Mouse (Mus musculus) ES-E14 (cell line): ENCODE measurements around the gene Robo1.

Source experiments
- HCFC1 ChIP-seq: IDR thresholded peaks from 2 replicates; pipeline ENCODE4 v1.6.1; 2012; ENCODE audit warnings: low read length, inconsistent platforms, borderline replicate concordance; ENCODE audit not compliant: insufficient read depth
- ZC3H11A ChIP-seq: IDR thresholded peaks from 2 replicates; pipeline ENCODE4 v1.6.1; 2012; ENCODE audit warnings: low read depth, mild to moderate bottlenecking, inconsistent platforms, low read length, borderline replicate concordance
- ZNF384 ChIP-seq: IDR thresholded peaks from 2 replicates; pipeline ENCODE4 v1.6.1; 2012; ENCODE audit warnings: low read depth, low read length, inconsistent platforms

DNA sequence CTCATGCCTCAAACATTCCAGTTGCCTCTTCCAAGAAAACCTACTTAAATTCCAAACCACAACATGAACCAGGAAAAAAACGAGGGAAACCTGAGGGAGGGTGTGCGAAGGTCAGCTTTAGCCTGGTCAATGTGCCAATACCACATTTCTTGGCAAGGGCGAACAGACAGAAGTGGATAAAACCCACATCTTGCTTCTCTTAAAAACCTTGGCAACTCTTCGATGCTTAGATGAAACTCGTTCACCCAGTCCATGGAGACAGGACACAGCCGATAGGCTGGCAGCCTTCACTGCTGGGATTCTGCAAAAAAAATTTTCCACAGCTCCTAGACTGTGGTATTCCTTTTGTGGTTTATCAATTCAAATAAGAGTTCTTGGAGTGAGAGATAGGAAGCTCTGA, 690.6 kb downstream of the Robo1 start:
- TF ChIP-seq HCFC1 = no peak
- no peak for TF ChIP-seq ZC3H11A
- no peak for TF ChIP-seq ZNF384
